Mouse (Mus musculus) ES-E14 (cell line): ENCODE measurements at regions not wholly inside any gene's neighbourhood (a gene's known extent, or its start where the extent isn't known, plus 50 kb on each side); places are given as distances from the start of the nearest gene placed in this dataset.

Experiments
- DNase-seq: peaks from one replicate; pipeline ENCODE4 v3.0.0-alpha.2; 2013; ENCODE audit warnings: low read depth, low spot score
- H3K27ac ChIP-seq: 2 replicates; pipeline ENCODE4 v1.5.1; 2012; ENCODE audit warnings: low read depth, mild to moderate bottlenecking, low read length, moderate library complexity, mixed read lengths; ENCODE audit not compliant: poor library complexity, insufficient read depth, severe bottlenecking
- H3K36me3 ChIP-seq: 2 replicates; pipeline ENCODE4 v1.6.1; 2012; ENCODE audit warnings: mild to moderate bottlenecking, low read length, moderate library complexity, mixed read lengths; ENCODE audit not compliant: control insufficient read depth, poor library complexity, insufficient read depth, severe bottlenecking
- H3K4me1 ChIP-seq, 2 experiments: fragments of 150-350 bp in 1 of 2; sonication (generic) in 1 of 2; 2 replicates each; pipeline ENCODE4 v1.6.1; 2012; ENCODE audit warnings: low read length in 2 of 2, mild to moderate bottlenecking in 1 of 2, mixed read lengths in 1 of 2; ENCODE audit not compliant: control insufficient read depth in 2 of 2, insufficient read depth in 2 of 2, poor library complexity in 1 of 2
- H3K4me3 ChIP-seq, 2 experiments: fragments of 150-350 bp in 1 of 2; sonication (generic) in 1 of 2; 2 replicates each; pipeline ENCODE4 v1.5.1; 2012; ENCODE audit warnings: low read length in 2 of 2, low read depth in 1 of 2, mild to moderate bottlenecking in 1 of 2, mixed read lengths in 1 of 2; ENCODE audit not compliant: insufficient read depth in 1 of 2, poor library complexity in 1 of 2, severe bottlenecking in 1 of 2
- H3K9ac ChIP-seq: 2 replicates; pipeline ENCODE4 v1.6.1; 2012; ENCODE audit warnings: low read depth, mild to moderate bottlenecking, low read length, mixed read lengths; ENCODE audit not compliant: poor library complexity, insufficient read depth, severe bottlenecking
- H3K9me3 ChIP-seq: fragments of 150-350 bp; sonication (generic); 2 replicates; pipeline ENCODE4 v1.6.1; 2012; ENCODE audit warnings: low read depth, mild to moderate bottlenecking, low read length; ENCODE audit not compliant: control insufficient read depth, insufficient read depth
- CHD2 ChIP-seq: IDR thresholded peaks from 2 replicates; pipeline ENCODE4 v1.6.1; 2014; ENCODE audit warnings: mild to moderate bottlenecking, low read depth, low read length, inconsistent platforms
- HCFC1 ChIP-seq: IDR thresholded peaks from 2 replicates; pipeline ENCODE4 v1.6.1; 2012; ENCODE audit warnings: low read length, inconsistent platforms, borderline replicate concordance; ENCODE audit not compliant: insufficient read depth
- MAFK ChIP-seq: IDR thresholded peaks from 2 replicates; pipeline ENCODE4 v1.6.1; 2014; ENCODE audit warnings: mild to moderate bottlenecking, low read depth, low read length, inconsistent platforms; ENCODE audit not compliant: insufficient read depth
- ZC3H11A ChIP-seq: IDR thresholded peaks from 2 replicates; pipeline ENCODE4 v1.6.1; 2012; ENCODE audit warnings: low read depth, mild to moderate bottlenecking, inconsistent platforms, low read length, borderline replicate concordance
- ZNF384 ChIP-seq: IDR thresholded peaks from 2 replicates; pipeline ENCODE4 v1.6.1; 2012; ENCODE audit warnings: low read depth, low read length, inconsistent platforms
- in situ Hi-C, 2 experiments: fragments of 600-800 bp; cut with MboI; formaldehyde crosslinking; loops; one replicate each; pipeline ENCODE4 v1.15.1; 2025; ENCODE audit warnings: low sequenced_read_pairs in 2 of 2, inconsistent platforms in 1 of 2; ENCODE audit not compliant: unreplicated experiment in 2 of 2

DNA sequence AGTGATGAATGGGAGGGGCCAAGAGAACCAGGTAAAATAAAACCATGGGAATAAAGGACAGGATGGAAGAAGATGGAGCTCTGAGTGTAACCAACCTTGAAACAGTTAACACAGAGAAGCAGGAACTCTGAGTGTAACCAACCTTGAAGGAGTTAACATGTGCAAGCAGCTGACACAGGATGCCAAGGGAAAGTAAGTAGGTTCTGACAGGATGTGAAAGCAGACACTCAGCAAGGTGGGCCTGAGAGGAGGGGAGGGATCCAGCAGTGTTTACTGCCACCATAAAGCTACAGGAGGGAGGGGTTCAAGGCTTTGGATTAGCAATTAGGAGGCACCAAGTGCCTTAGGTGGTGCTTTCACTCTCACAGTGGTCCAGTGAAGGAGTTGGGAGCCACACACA lies 213.3 kb downstream of the Gm21750 start:
- Histone ChIP-seq H3K4me3 (no peak overlapping the region), H3K4me1 (no peaks in the 10 kb centered on the region), H3K9ac (no peak overlapping the region), H3K9me3 (no peaks in the 10 kb centered on the region), H3K27ac (no peak overlapping the region), H3K36me3 (no peaks in the 10 kb centered on the region)
- no peak for DNase-seq
- in situ Hi-C loops = no loop called here
- no peak for TF ChIP-seq CHD2
- no peak for TF ChIP-seq HCFC1
- TF ChIP-seq ZNF384 = no peak
- no peak for TF ChIP-seq ZC3H11A
- no peak for TF ChIP-seq MAFK

DNA sequence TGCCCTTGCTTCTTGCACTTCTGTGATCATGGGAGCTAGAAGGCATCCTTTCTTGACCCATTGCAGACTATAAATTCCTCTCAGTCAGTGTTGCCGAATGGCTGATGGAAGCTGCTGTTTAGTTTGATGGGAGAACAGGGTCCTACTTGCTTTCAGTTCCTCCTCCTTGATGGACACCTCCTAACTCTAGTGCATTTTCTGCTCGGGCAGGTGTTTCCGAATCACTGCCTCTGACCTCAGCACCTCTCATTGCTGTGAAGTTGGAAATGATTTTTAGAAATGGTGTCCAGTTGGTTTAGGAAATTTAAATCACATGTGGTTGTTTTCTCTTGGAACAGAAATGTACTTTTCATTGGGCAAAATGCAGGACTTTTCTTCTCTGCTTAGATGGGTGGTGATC lies 214.9 kb downstream of the Gm21750 start:
- no peak for DNase-seq
- no peak overlapping the region for H3K4me3 ChIP-seq
- H3K4me1 ChIP-seq = no peaks in the 10 kb centered on the region
- TF ChIP-seq CHD2 (no peak), ZNF384 (no peak), MAFK (no peak), HCFC1 (no peak), ZC3H11A (no peak)
- no peaks in the 10 kb centered on the region for H3K9me3 ChIP-seq
- in situ Hi-C loops = no loop called here
- H3K36me3 ChIP-seq = no peaks in the 10 kb centered on the region
- no peak overlapping the region for H3K9ac ChIP-seq
- no peak overlapping the region for H3K27ac ChIP-seq

DNA sequence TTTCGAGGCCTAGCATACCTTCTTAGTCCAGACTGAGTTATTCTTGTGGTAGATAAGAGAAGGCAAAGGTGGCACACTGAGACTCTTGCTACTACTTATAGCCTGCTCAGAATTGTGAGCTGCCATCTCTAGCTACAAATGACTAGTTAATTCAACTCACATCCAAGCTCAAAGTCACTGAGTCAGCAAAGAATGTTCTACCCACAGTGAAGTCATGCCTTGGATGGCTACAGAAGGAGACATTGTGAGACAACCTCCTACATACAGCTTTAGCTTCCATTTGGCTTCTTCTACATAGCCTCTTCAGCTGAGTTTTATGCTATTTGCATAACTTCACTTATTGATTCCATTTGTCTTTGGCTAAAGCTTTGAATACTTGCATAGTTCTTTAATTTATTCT lies 217.2 kb downstream of the Gm21750 start:
- H3K36me3 ChIP-seq = no peaks in the 10 kb centered on the region
- TF ChIP-seq MAFK = no peak
- TF ChIP-seq ZNF384 = no peak
- no peak for TF ChIP-seq HCFC1
- no peak for TF ChIP-seq ZC3H11A
- TF ChIP-seq CHD2 = no peak
- in situ Hi-C loops = no loop called here
- H3K9ac ChIP-seq = no peak overlapping the region
- H3K4me1 ChIP-seq = no peaks in the 10 kb centered on the region
- DNase-seq = no peak
- no peaks in the 10 kb centered on the region for H3K9me3 ChIP-seq
- H3K27ac ChIP-seq = no peak overlapping the region
- no peak overlapping the region for H3K4me3 ChIP-seq

DNA sequence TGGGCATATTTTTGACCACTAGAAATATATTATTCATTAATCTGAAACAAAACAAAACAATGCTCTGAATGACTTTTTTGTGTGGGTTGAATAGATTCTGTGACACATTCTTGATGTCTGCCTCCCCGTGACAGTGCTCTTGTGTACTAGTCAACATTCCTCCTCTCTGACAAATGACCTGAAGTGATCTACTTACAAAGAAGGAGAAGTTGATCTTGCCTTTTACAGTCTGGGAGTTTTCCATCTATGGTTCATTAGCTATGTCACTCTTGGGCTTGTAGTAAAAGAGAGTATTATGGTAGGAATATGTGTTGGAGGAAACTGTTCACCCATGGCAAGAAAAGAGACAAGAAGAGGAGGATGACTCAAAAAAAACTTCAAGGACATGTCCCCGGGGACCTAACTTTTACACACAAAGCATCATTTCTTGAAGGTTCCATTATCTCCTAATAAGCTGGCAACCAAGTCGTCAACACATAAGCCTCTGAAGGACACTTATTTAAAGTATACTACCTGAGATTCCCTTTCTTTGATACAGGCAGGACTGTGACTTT lies 217.9 kb downstream of the Gm21750 start:
- Histone ChIP-seq H3K36me3 (no peaks in the 10 kb centered on the region), H3K4me3 (no peak overlapping the region), H3K9me3 (no peaks in the 10 kb centered on the region), H3K4me1 (no peaks in the 10 kb centered on the region), H3K27ac (no peak overlapping the region), H3K9ac (no peak overlapping the region)
- in situ Hi-C loops = no loop called here
- TF ChIP-seq HCFC1 (no peak), MAFK (no peak), CHD2 (no peak), ZNF384 (no peak), ZC3H11A (no peak)
- no peak for DNase-seq

DNA sequence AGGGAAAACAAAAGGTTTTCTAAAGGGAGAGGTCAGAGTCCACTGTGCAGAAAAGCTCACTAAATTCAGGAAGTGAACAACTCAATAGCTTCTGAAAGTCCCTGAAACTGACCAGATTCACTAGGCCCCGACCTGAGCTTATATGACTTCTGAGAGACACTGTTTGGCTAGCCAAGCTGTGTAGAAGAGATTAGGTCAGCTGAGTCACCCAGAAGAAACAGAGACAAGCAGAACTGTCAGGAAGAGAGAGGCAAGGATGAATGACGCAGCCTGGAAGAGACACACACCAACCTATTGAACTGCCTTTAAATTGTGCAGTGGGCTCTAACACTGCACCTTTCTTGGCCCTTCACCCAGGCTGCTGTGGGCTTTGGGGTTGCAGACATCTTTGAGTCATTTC lies 230.4 kb downstream of the Gm21750 start:
- Histone ChIP-seq H3K27ac (no peak overlapping the region), H3K4me3 (no peak overlapping the region), H3K9ac (no peak overlapping the region), H3K36me3 (no peaks in the 10 kb centered on the region), H3K9me3 (no peaks in the 10 kb centered on the region), H3K4me1 (no peaks in the 10 kb centered on the region)
- no peak for DNase-seq
- TF ChIP-seq HCFC1 = no peak
- no peak for TF ChIP-seq ZC3H11A
- no peak for TF ChIP-seq CHD2
- no peak for TF ChIP-seq MAFK
- TF ChIP-seq ZNF384 = no peak
- in situ Hi-C loops = no loop called here
